Mouse (Mus musculus) liver, embryonic 13.5 days (tissue): ENCODE data around the gene Zmat1. TPM values are rescaled to one million over a fixed set of nuclear protein-coding genes. Genes with fewer than 3 reads are reported as not detected.

Experiments
- ATAC-seq: fragments of 200-750 bp; cut with Nextera tagmentation; 2 replicates; pipeline ENCODE4 v1.8.0; 2017; ENCODE audit warnings: low read depth, mild to moderate bottlenecking, moderate number of reproducible peaks, moderate library complexity
- DNase-seq: peaks from one replicate; pipeline ENCODE4 v3.0.0; 2022
- H3K27ac ChIP-seq: fragments of 300-500 bp; sonication (generic); 2 replicates; pipeline ENCODE4 v1.5.1; 2015; ENCODE audit warnings: moderate library complexity, mild to moderate bottlenecking, inconsistent platforms
- H3K27me3 ChIP-seq: fragments of 300-500 bp; sonication (generic); 2 replicates; pipeline ENCODE4 v1.6.1; 2015; ENCODE audit warnings: mild to moderate bottlenecking, inconsistent platforms
- H3K36me3 ChIP-seq: fragments of 300-500 bp; sonication (generic); 2 replicates; pipeline ENCODE4 v1.6.1; 2015; ENCODE audit warnings: mild to moderate bottlenecking, inconsistent platforms
- H3K4me1 ChIP-seq: fragments of 300-500 bp; sonication (generic); replicated peaks from 2 replicates; pipeline ENCODE4 v1.6.1; 2015; ENCODE audit warnings: inconsistent platforms
- H3K4me2 ChIP-seq: fragments of 300-500 bp; sonication (generic); 2 replicates; pipeline ENCODE4 v1.6.1; 2015; ENCODE audit warnings: inconsistent platforms, mild to moderate bottlenecking, moderate library complexity
- H3K4me3 ChIP-seq: fragments of 300-500 bp; sonication (generic); replicated peaks from 2 replicates; pipeline ENCODE4 v1.5.1; 2015; ENCODE audit warnings: mild to moderate bottlenecking, inconsistent platforms
- H3K9ac ChIP-seq: fragments of 300-500 bp; sonication (generic); 2 replicates; pipeline ENCODE4 v1.6.1; 2015; ENCODE audit warnings: mild to moderate bottlenecking, inconsistent platforms
- H3K9me3 ChIP-seq: fragments of 300-500 bp; sonication (generic); replicated peaks from 2 replicates; pipeline ENCODE4 v1.6.1; 2016; ENCODE audit warnings: inconsistent platforms
- WGBS: fragments of 180-500 bp; shearing (Covaris S2); methylation state at CpG from one replicate; pipeline ENCODE4 v1.1.7; 2015; ENCODE audit not compliant: insufficient replicate concordance; 5-methylcytosine and 5-hydroxymethylcytosine counted together
- polyA plus RNA-seq: library from polyadenylated mRNA; unstranded; fragments of >200 nt; fragmentation: Nextera tagmentation; extraction: Ambion mirVana; gene quantifications from 2 replicates; pipeline ENCODE4 v1.2.1, GENCODE M21; 2015

Zmat1 gene
- polyA plus RNA-seq, 1 experiment from 2014 or later: 1.2 TPM

DNA sequence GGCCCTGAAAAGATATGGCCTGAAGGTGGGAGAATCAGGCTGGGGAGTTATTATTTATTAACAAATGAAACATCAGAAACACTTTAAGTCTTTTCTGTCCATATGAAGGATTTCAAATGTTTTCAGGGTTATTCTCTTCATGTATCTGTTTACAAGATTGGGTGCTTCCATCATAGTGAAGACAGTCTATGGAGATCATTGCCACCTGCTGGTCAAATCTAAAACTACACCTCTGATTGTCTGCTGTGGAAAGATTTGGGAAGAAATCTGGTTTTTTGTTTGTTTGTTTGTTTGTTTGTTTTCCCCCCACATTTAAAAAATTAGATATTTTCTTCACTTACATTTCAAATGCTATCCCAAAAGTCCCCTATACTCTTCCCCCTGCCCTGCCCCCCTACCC, 84.0 kb downstream of the Zmat1 start:
- no peaks in the 10 kb centered on the region for H3K36me3 ChIP-seq
- no peak for DNase-seq
- no peaks in the 10 kb centered on the region for H3K27me3 ChIP-seq
- H3K9ac ChIP-seq: no peak overlapping the region
- H3K27ac ChIP-seq: no peak overlapping the region
- no peak overlapping the region for H3K4me2 ChIP-seq
- ATAC-seq: no peak
- H3K4me1 ChIP-seq: no peaks in the 10 kb centered on the region
- no peak overlapping the region for H3K4me3 ChIP-seq
- no peaks in the 10 kb centered on the region for H3K9me3 ChIP-seq

DNA sequence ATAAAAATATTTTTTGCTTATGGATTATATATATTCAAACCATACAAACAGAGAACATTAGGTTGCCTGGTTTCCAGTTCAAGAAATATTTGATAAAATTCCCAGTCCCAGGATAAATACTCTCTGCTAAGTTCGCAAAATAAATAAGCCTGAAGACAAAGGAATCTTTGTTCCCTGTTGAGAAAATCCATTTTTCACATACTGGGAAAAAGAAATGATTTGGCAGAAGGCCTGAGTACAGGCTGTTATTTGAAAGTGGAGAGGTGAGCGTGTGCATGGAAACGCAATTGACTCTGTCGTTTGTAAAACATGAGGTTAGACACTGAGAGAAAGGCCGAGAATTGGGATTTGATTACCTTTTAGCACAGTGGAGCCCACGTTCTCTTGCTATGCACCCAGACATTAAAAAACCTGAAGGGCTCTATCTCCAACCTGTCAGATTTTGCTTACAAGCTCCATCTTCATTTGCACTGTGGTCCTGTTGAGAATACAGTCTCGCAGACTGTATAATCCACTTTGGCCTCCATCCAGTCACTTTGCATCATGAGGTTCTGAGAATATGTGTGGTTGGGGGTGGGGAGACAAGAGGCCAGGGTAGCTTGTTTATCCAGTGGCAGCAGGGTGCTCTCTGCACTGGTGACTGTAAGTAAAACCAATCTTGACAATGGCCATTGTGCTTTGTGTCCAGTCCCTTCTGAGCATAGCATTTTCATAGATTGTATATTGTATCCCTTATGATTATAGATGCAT, 85.2 kb downstream of the Zmat1 start:
- Histone ChIP-seq H3K27ac (no peak overlapping the region), H3K4me2 (no peak overlapping the region), H3K9ac (no peak overlapping the region), H3K27me3 (no peaks in the 10 kb centered on the region), H3K4me3 (no peak overlapping the region), H3K9me3 (no peaks in the 10 kb centered on the region), H3K36me3 (no peaks in the 10 kb centered on the region), H3K4me1 (no peaks in the 10 kb centered on the region)
- WGBS: 68% methylated on average over 7 of the region's 7 CpGs
- ATAC-seq (no peak), DNase-seq (no peak)

Other genes starting within 250 kb of the Zmat1 start
- gene Armcx2, start 200.0 kb downstream of the Zmat1 start, polyA plus RNA-seq: 12.0 and 13.8 TPM in 2 replicates
- gene Nxf2, start 44.5 kb downstream of the Zmat1 start, polyA plus RNA-seq: 0.33 and 0.36 TPM in 2 replicates
- not detected in 2 replicates for gene Gm15023, start 168.4 kb upstream of the Zmat1 start, polyA plus RNA-seq
- gene Tceal6, start 201.5 kb upstream of the Zmat1 start, polyA plus RNA-seq: 0.25 and 0.32 TPM in 2 replicates